Mouse (Mus musculus): ENCODE data around the gene Dkk1.

Dkk1 gene

GRCm38 (mm10) chr19:30549044-30549853 is at the start of gene Dkk1:
Dkk1 (minus strand) TSS chr19:30549665.
- Histone ChIP-seq H3K9me3 (ENCODE audit: low read length) (no peaks in the 10 kb centered on the region), H3K4me3 (replicated peaks; ENCODE audit: low read length) (peak within 1 kb of the TSS; percentile 76), H3K4me1 (replicated peaks; ENCODE audit: low read depth, low read length) (peaks cover 52% of the 10 kb centered on the region), H3K36me3 (ENCODE audit: insufficient read depth, low read length) (no peaks in the 10 kb centered on the region), H3K27me3 (ENCODE audit: insufficient read depth, low read length) (peaks cover 55% of the 10 kb centered on the region)
- TF ChIP-seq POU5F1 (IDR thresholded peaks at IDR 0.05; ENCODE audit: borderline replicate concordance, low read length) (no peak), NANOG (IDR thresholded peaks at IDR 0.05; ENCODE audit: borderline replicate concordance, low read length) (no peak), CTCF (conservative IDR thresholded peaks at IDR 0.05; ENCODE audit: low read length) (no peak)

GRCm38 (mm10) chr19:30586366-30586765 is 36.9 kb upstream of the Dkk1 start:
- H3K27me3 ChIP-seq (ENCODE audit: insufficient read depth, low read length), result no peaks in the 10 kb centered on the region
- no peak for TF ChIP-seq NANOG (IDR thresholded peaks at IDR 0.05; ENCODE audit: borderline replicate concordance, low read length)
- TF ChIP-seq POU5F1 (IDR thresholded peaks at IDR 0.05; ENCODE audit: borderline replicate concordance, low read length), result no peak
- no peak for TF ChIP-seq CTCF (conservative IDR thresholded peaks at IDR 0.05; ENCODE audit: low read length)
- no peaks in the 10 kb centered on the region for H3K9me3 ChIP-seq (ENCODE audit: low read length)
- H3K4me3 ChIP-seq (replicated peaks; ENCODE audit: low read length), result no peak overlapping the region
- H3K36me3 ChIP-seq (ENCODE audit: insufficient read depth, low read length), result no peaks in the 10 kb centered on the region
- H3K4me1 ChIP-seq (replicated peaks; ENCODE audit: low read depth, low read length), result no peaks in the 10 kb centered on the region

GRCm38 (mm10) chr19:30564516-30564915 is 15.1 kb upstream of the Dkk1 start:
- no peaks in the 10 kb centered on the region for H3K27me3 ChIP-seq (ENCODE audit: insufficient read depth, low read length)
- no peaks in the 10 kb centered on the region for H3K4me1 ChIP-seq (replicated peaks; ENCODE audit: low read depth, low read length)
- TF ChIP-seq CTCF (conservative IDR thresholded peaks at IDR 0.05; ENCODE audit: low read length) (no peak), POU5F1 (IDR thresholded peaks at IDR 0.05; ENCODE audit: borderline replicate concordance, low read length) (no peak), NANOG (IDR thresholded peaks at IDR 0.05; ENCODE audit: borderline replicate concordance, low read length) (no peak)
- no peaks in the 10 kb centered on the region for H3K36me3 ChIP-seq (ENCODE audit: insufficient read depth, low read length)
- H3K4me3 ChIP-seq (replicated peaks; ENCODE audit: low read length), result no peak overlapping the region
- peaks cover 5% of the 10 kb centered on the region; the same call in 1 of the 2 replicates for H3K9me3 ChIP-seq (ENCODE audit: low read length)

- Histone ChIP-seq H3K4me3 (replicated peaks; ENCODE audit: low read length) (no peak overlapping the region), H3K27me3 (ENCODE audit: insufficient read depth, low read length) (no peaks in the 10 kb centered on the region), H3K36me3 (ENCODE audit: insufficient read depth, low read length) (no peaks in the 10 kb centered on the region), H3K9me3 (ENCODE audit: low read length) (peaks cover 5% of the 10 kb centered on the region; the same call in 1 of the 2 replicates), H3K4me1 (replicated peaks; ENCODE audit: low read depth, low read length) (no peaks in the 10 kb centered on the region)
- TF ChIP-seq NANOG (IDR thresholded peaks at IDR 0.05; ENCODE audit: borderline replicate concordance, low read length) (no peak), CTCF (conservative IDR thresholded peaks at IDR 0.05; ENCODE audit: low read length) (no peak), POU5F1 (IDR thresholded peaks at IDR 0.05; ENCODE audit: borderline replicate concordance, low read length) (no peak)
These were observed 14.4 kb upstream of the Dkk1 start for GRCm38 (mm10) chr19:30563876-30564275.

- Histone ChIP-seq H3K4me3 (replicated peaks; ENCODE audit: low read length) (no peak overlapping the region), H3K27me3 (ENCODE audit: insufficient read depth, low read length) (no peaks in the 10 kb centered on the region), H3K9me3 (ENCODE audit: low read length) (peaks cover 5% of the 10 kb centered on the region; the same call in 1 of the 2 replicates), H3K36me3 (ENCODE audit: insufficient read depth, low read length) (no peaks in the 10 kb centered on the region), H3K4me1 (replicated peaks; ENCODE audit: low read depth, low read length) (peaks cover 16% of the 10 kb centered on the region)
- TF ChIP-seq POU5F1 (IDR thresholded peaks at IDR 0.05; ENCODE audit: borderline replicate concordance, low read length) (no peak), NANOG (IDR thresholded peaks at IDR 0.05; ENCODE audit: borderline replicate concordance, low read length) (no peak), CTCF (conservative IDR thresholded peaks at IDR 0.05; ENCODE audit: low read length) (no peak)
These were observed 8.6 kb upstream of the Dkk1 start for GRCm38 (mm10) chr19:30558024-30558423.

GRCm38 (mm10) chr19:30554467-30554881 is 5.0 kb upstream of the Dkk1 start:
- H3K9me3 ChIP-seq (ENCODE audit: low read length), result no peaks in the 10 kb centered on the region
- TF ChIP-seq NANOG (IDR thresholded peaks at IDR 0.05; ENCODE audit: borderline replicate concordance, low read length) (no peak), CTCF (conservative IDR thresholded peaks at IDR 0.05; ENCODE audit: low read length) (peak; percentile 86)
- peaks cover 41% of the 10 kb centered on the region for H3K4me1 ChIP-seq (replicated peaks; ENCODE audit: low read depth, low read length)

GRCm38 (mm10) chr19:30553740-30554139 is 4.3 kb upstream of the Dkk1 start:
- peak overlapping the region; percentile 53; the same call in 1 of the 2 replicates for H3K4me3 ChIP-seq (replicated peaks; ENCODE audit: low read length)

More at GRCm38 (mm10) chr19:30554467-30554881, 5.0 kb upstream of the Dkk1 start:
- H3K36me3 ChIP-seq (ENCODE audit: insufficient read depth, low read length), result no peaks in the 10 kb centered on the region
- peak overlapping the region; percentile 53 for H3K4me3 ChIP-seq (replicated peaks; ENCODE audit: low read length)
- H3K27me3 ChIP-seq (ENCODE audit: insufficient read depth, low read length), result peaks cover 19% of the 10 kb centered on the region

GRCm38 (mm10) chr19:30552260-30552659 is 2.8 kb upstream of the Dkk1 start:
- Histone ChIP-seq H3K36me3 (ENCODE audit: insufficient read depth, low read length) (no peaks in the 10 kb centered on the region), H3K4me1 (replicated peaks; ENCODE audit: low read depth, low read length) (peaks cover 55% of the 10 kb centered on the region), H3K27me3 (ENCODE audit: insufficient read depth, low read length) (peaks cover 41% of the 10 kb centered on the region), H3K9me3 (ENCODE audit: low read length) (no peaks in the 10 kb centered on the region), H3K4me3 (replicated peaks; ENCODE audit: low read length) (no peak overlapping the region; the same call in 1 of the 2 replicates)
- TF ChIP-seq POU5F1 (IDR thresholded peaks at IDR 0.05; ENCODE audit: borderline replicate concordance, low read length) (no peak), NANOG (IDR thresholded peaks at IDR 0.05; ENCODE audit: borderline replicate concordance, low read length) (no peak), CTCF (conservative IDR thresholded peaks at IDR 0.05; ENCODE audit: low read length) (no peak)

More at GRCm38 (mm10) chr19:30553740-30554139, 4.3 kb upstream of the Dkk1 start:
- no peak for TF ChIP-seq POU5F1 (IDR thresholded peaks at IDR 0.05; ENCODE audit: borderline replicate concordance, low read length)
- 0 out of 2 replicates have a peak, but pooled peaks have one; percentile 23 for TF ChIP-seq NANOG (IDR thresholded peaks at IDR 0.05; ENCODE audit: borderline replicate concordance, low read length)
- no peak for TF ChIP-seq CTCF (conservative IDR thresholded peaks at IDR 0.05; ENCODE audit: low read length)
- H3K27me3 ChIP-seq (ENCODE audit: insufficient read depth, low read length), result peaks cover 27% of the 10 kb centered on the region
- peaks cover 48% of the 10 kb centered on the region for H3K4me1 ChIP-seq (replicated peaks; ENCODE audit: low read depth, low read length)
- H3K9me3 ChIP-seq (ENCODE audit: low read length), result no peaks in the 10 kb centered on the region
- H3K36me3 ChIP-seq (ENCODE audit: insufficient read depth, low read length), result no peaks in the 10 kb centered on the region
